Mouse (Mus musculus) testis, adult 2 months (tissue): ENCODE data around the gene Abr.

Experiments used
- CTCF ChIP-seq: fragments of 200-500 bp; IDR thresholded peaks from 2 replicates; pipeline ENCODE4 v1.5.1; 2012; ENCODE audit warnings: low read depth, mild to moderate bottlenecking, inconsistent platforms, low read length, moderate library complexity; ENCODE audit not compliant: control insufficient read depth, insufficient read depth, insufficient replicate concordance
- POLR2A ChIP-seq: fragments of 200-500 bp; IDR thresholded peaks from 2 replicates; pipeline ENCODE4 v1.6.1; 2012; ENCODE audit warnings: low read depth, mild to moderate bottlenecking, inconsistent platforms, low read length, moderate library complexity; ENCODE audit not compliant: control insufficient read depth

GRCm38 (mm10) chr11:76639269-76639985 is 17.3 kb upstream of the Abr start:
- TF ChIP-seq POLR2A (no peak), CTCF (no peak)
